Mouse (Mus musculus) megakaryocyte, embryonic 14.5 days (primary cell): ENCODE results near the gene Pik3r4.

Experiments used
- FLI1 ChIP-seq: IDR thresholded peaks from 2 replicates; pipeline ENCODE4 v1.6.1; 2012; ENCODE audit warnings: low read length, inconsistent platforms, mixed read lengths
- GATA1 ChIP-seq: IDR thresholded peaks from 3 replicates; pipeline ENCODE4 v1.6.1; 2012; ENCODE audit warnings: mixed read lengths, low read length, inconsistent platforms, borderline replicate concordance

GRCm38 (mm10) chr9:105659877-105660276, 17.1 kb downstream of the Pik3r4 start:
- TF ChIP-seq GATA1, result no peak
- no peak for TF ChIP-seq FLI1
